Mouse (Mus musculus): Measurements from ENCODE around the gene Tm6sf2.
"Not testable (repeated sequence)": the region's sequence is repeated elsewhere in the genome, so short reads cannot be mapped to it uniquely, and the experiment has no call there.

Tm6sf2 gene

DNA sequence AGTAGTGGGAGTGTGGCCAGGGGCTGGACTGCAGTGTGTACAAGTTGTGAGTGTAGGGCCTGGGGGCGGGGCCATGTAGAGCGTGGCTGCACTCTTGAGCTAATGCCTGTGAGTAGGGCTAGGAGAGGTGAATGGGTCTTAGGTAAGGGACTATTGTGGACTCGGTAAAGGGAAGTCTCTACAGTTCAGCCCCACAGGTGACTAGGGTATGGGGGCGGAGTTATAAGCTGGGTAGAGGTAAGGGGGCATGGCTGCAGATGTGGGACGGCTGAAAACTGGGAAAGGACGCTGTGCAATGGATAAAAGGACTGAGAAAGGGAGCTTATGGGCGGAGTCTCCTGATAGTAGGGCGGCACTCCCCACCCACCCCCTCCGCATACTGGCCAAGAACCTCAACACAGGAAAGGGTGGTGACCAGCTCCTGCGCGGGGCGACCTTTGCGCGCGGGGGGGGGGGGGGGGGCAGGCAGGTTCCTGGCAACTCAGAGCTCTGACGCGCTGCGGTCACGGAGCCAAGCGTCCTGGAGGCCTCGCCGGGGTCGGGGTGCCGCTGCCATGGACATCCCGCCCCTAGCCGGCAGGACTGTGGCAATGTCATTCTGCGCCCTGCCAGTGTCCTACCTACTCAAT lies at the start of gene Tm6sf2:
Tm6sf2 (plus strand) TSS at position 484 of the 629 bp plus-strand sequence.
- DNase-seq (ENCODE audit: low read depth, low spot score): no peak

- no peak for DNase-seq (ENCODE audit: low read depth, low spot score)
These were observed 49.1 kb upstream of the Tm6sf2 start for GRCm38 (mm10) chr8:70023596-70023995.

DNA sequence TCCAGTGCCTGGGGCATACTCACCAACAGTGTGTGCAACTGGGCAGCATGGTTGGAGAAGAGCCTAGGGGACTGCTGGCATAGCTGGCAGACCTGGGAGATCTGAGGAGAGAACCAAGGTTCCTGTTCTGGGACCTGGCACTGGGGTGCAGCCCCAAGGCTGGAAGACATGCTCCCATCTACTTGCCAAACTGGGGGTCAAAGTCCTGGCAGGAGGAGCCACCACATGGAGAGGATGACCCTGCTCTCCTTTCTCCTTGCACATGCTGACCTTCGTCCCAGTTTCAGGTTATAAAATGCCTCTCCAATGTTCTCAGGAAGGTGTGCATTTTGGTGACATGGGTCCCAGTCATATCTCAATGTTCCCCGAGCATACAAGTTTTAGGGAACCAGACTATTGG lies 46.6 kb upstream of the Tm6sf2 start:
- no peak for DNase-seq (ENCODE audit: low read depth, low spot score)

- no peak for DNase-seq (ENCODE audit: low read depth, low spot score)
These were observed 42.5 kb upstream of the Tm6sf2 start for GRCm38 (mm10) chr8:70030255-70030654.

GRCm38 (mm10) chr8:70037994-70038393 lies 34.7 kb upstream of the Tm6sf2 start:
- no peak for DNase-seq (ENCODE audit: low read depth, low spot score)

- no peak for DNase-seq (ENCODE audit: low read depth, low spot score)
These were observed 30.7 kb upstream of the Tm6sf2 start for GRCm38 (mm10) chr8:70041885-70042546.

- DNase-seq (ENCODE audit: low read depth, low spot score): peak; percentile 98
These were observed 29.9 kb upstream of the Tm6sf2 start, which contains the start of the genes Mau2 and Sugp1 for GRCm38 (mm10) chr8:70042583-70043455. TSS of gene Mau2 (minus strand) at chr8:70042734. TSS of gene Sugp1 (plus strand) at chr8:70042813.

DNA sequence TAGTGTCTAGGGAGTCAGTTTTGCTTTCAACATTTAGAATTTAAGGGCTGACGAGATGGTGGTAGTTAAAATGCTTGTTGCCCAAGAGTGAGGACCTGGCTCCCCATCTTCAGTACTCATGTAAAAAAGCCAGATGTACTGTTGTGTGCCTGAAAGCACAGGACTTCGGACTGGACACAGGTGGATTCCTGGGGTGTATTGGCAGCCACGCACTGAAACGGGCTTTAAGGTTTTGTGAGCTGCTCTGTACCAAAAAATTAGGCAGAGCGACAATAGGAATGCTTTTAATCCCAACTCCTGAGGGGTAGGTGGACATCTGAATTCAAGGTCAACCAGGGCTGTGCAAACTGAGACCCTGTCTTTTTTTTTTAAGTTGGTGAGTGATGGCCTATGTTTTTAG lies 28.7 kb upstream of the Tm6sf2 start:
- DNase-seq (ENCODE audit: low read depth, low spot score): no peak

DNA sequence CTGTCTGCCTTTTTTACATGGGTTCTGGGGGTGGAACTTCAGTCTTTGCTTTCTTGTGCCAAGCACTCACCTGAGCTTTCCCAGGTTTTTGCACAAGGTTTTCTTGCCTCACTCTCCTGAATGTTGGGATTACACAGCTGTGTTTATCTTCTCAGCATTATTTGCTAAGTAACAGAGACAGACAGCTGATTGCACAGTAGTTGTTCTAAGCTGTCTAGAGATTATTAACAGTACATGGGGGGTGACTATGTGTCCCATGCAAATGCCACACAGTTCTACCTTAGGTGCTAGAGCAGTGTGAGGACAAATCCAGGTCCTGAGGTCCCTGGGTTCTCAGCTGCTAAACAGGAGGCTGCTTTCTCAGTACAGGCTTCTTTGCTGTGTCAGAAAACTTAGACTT lies 23.1 kb upstream of the Tm6sf2 start:
- no peak for DNase-seq (ENCODE audit: low read depth, low spot score)

DNA sequence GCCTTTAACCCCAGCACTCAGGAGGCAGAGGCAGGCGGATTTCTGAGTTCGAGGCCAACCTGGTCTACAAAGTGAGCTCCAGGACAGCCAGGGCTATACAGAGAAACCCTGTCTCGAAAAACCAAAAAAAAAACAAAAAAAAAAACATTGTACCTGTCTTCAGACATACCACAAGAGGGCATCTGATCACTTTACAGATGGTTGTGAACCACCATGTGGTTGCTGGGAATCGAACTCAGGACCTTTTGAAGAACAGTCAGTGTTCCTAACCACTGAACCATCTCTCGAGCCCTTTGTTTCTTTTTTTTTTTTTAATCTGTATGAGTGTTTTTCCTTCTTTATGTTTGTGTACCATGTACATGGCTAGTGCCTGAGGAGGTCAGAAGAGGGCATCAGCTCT lies 22.3 kb upstream of the Tm6sf2 start:
- DNase-seq (ENCODE audit: low read depth, low spot score): not testable (repeated sequence)

GRCm38 (mm10) chr8:70057721-70058120 lies 15.0 kb upstream of the Tm6sf2 start:
- DNase-seq (ENCODE audit: low read depth, low spot score): no peak

DNA sequence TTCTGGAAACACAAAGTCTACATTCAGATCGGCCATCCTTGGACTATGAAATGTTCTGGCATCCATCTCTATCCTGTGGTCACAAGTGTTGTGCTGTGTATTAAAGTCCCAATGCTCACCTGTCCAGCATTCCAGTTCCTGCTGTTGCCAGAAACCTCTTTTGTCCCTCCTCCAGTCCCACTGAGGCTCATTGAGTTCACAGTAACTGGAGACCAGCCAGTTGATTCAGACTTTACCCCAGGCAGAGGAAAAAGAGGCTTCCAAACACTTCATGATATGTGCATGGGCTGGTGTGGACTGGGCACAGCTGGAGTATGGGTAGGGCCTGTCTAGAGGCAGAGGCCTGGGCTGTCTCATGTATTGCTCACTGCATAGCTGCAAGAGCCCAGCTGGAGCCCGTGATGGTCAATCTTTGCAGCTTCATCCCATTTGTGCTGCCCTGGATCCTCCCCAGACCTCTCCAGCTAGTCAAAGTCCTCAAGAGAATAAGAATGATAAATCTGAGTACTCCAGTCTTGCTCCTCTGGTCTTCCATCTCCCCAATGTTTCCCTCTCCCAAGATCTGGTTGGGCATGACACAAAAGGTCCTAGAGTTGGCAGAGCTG lies 786 bp upstream of the Tm6sf2 start:
- DNase-seq (ENCODE audit: low read depth, low spot score): no peak

- no peak for DNase-seq (ENCODE audit: low read depth, low spot score)
These were observed 396 bp downstream of the Tm6sf2 start for GRCm38 (mm10) chr8:70073120-70073519.

DNA sequence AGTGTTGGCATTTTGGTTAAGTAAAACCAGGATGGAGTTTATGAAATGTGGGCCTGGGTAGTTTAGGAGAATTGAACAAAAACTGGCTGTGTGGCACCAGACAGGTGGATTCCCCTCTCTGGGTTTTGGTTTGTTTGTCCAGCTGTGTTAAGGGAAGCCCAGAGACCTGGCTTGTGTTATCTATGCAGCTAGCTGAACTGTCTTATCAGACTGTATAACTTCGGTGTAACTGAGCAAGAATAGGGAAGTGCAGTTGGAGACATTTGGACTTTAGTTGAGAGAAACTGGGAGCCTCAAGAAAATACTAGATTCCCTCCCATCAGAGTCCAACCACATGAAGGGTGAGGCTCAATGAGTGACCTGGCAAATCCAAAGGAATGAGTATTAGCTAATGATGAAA lies 958 bp downstream of the Tm6sf2 start:
- no peak for DNase-seq (ENCODE audit: low read depth, low spot score)

GRCm38 (mm10) chr8:70081976-70082375 lies 9.3 kb downstream of the Tm6sf2 start:
- no peak for DNase-seq (ENCODE audit: low read depth, low spot score)

DNA sequence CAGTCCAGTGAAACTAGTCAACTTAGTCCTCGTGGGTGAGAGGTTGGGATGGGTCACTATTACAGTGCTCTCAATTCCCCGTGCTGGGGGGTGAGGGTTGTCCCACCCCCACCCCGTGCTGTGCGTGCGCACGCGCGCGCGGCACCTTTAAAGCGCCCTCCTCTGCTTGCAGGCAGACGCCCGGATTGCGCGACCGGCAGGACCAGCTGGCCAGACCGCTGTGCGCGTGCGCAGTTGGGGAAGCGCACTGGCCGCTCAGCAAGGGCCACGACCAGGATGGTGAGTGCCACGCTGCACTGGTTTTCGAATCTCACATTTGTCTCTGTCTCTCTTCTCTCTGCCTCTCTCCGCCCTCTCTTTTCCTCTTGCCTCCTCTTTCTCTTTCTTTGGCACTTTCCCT lies 10.6 kb downstream of the Tm6sf2 start, which contains the start of gene Hapln4:
Hapln4 (plus strand) TSS at position 173 of the 400 bp plus-strand sequence.
- DNase-seq (ENCODE audit: low read depth, low spot score): no peak

DNA sequence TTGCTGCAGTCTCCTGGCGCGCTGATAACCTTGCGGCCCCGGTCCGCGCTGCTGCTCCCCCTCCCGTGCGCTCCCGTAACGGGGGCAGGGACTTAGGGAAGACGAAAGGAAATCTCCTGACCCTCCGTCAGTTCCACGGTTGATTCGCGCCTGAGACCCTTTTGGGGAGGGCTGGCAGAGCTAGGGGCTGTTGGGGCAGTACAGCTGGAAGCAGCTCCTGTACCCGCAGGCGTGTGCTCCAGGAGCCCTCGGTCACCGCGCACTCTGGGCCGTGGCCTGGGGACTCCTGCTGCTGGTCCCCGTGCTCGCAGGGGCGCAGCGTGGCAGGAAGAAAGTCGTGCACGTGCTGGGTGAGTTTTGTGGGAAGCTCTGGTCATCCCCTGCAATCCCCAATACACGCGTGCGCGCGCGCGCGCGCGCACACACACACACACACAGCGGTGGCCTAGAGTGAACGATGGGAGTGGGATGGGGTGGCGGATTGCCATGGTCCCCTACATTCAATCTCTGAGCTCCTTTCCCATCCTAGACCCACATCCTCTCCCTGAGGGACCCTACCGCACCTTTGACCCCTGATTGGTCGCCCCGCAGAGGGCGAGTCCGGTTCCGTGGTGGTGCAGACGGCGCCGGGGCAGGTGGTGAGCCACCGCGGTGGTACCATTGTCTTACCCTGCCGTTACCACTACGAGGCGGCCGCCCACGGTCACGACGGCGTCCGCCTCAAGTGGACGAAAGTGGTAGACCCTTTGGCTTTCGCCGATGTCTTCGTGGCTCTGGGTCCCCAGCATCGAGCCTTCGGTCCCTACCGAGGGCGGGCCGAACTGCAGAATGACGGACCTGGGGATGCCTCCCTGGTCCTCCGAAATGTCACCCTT lies 11.7 kb downstream of the Tm6sf2 start:
- no peak for DNase-seq (ENCODE audit: low read depth, low spot score)

GRCm38 (mm10) chr8:70086151-70086550 lies 13.4 kb downstream of the Tm6sf2 start:
- no peak for DNase-seq (ENCODE audit: low read depth, low spot score)

DNA sequence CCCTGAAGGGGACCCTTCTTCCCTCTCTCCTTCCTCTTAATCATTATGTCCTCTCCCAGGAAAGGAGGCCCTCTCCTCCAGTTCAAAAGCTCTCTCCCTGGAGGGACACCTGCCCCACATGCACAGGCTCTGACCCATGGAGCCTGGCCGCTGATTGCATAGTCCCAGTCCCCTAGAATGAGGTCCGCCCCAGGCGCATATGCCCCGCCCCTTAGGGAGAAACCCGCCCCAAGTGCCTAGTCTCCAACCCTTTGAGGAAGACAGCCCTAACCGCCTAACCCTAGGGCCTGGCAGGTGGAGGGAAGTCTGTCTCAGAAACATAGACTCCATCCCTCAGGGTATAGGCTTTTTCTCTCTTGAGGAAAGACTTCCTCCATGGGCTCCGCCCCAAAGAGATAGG lies 14.5 kb downstream of the Tm6sf2 start:
- no peak for DNase-seq (ENCODE audit: low read depth, low spot score)

- peak; percentile 55 for DNase-seq (ENCODE audit: low read depth, low spot score)
These were observed 15.3 kb downstream of the Tm6sf2 start for GRCm38 (mm10) chr8:70087836-70088650.
